Mouse (Mus musculus): ENCODE results near the gene Cplx3. TPM values are rescaled to one million over a fixed set of nuclear protein-coding genes. Genes with fewer than 3 reads are reported as not detected.

Gene Cplx3
- total RNA-seq, 4 experiments from 2014 or later, result 3.5 to 6.1 (median 4.1) TPM

- DNase-seq (ENCODE audit: low spot score in 2 of 2), result peak; percentile 89 to 95
These were observed 45.0 kb downstream of the Cplx3 start, which contains the start of gene Scamp2 for GRCm38 (mm10) chr9:57560861-57561710. Gene Scamp2 (plus strand): TSS chr9:57560943.

GRCm38 (mm10) chr9:57560263-57560662, 45.8 kb downstream of the Cplx3 start:
- no peak for DNase-seq (ENCODE audit: low spot score in 2 of 2)

- DNase-seq (ENCODE audit: low spot score in 2 of 2), result no peak
These were observed 46.5 kb downstream of the Cplx3 start for GRCm38 (mm10) chr9:57559568-57559967.

- no peak for DNase-seq (ENCODE audit: low spot score in 2 of 2)
These were observed 47.5 kb downstream of the Cplx3 start for GRCm38 (mm10) chr9:57558625-57559024.

- no peak for DNase-seq (ENCODE audit: low spot score in 2 of 2)
These were observed 48.9 kb downstream of the Cplx3 start for GRCm38 (mm10) chr9:57557215-57557614.

GRCm38 (mm10) chr9:57554753-57555152, 51.3 kb downstream of the Cplx3 start:
- no peak for DNase-seq (ENCODE audit: low spot score in 2 of 2)

- no peak for DNase-seq (ENCODE audit: low spot score in 2 of 2)
These were observed 53.0 kb downstream of the Cplx3 start for GRCm38 (mm10) chr9:57553119-57553518.

GRCm38 (mm10) chr9:57552139-57552887, 53.8 kb downstream of the Cplx3 start, which contains the start of gene Mpi:
Gene Mpi (minus strand): TSS chr9:57552763.
- DNase-seq (ENCODE audit: low spot score in 2 of 2), result peak in 1 of 2 experiments; percentile 66

- DNase-seq (ENCODE audit: low spot score in 2 of 2), result no peak
These were observed 55.8 kb downstream of the Cplx3 start for GRCm38 (mm10) chr9:57550126-57550862.

Other genes with a start within 250 kb of the Cplx3 start
- gene Ppcdc, start 166.2 kb downstream of the Cplx3 start, total RNA-seq (2022), result 10 to 100 TPM; 16.1 to 26.1 (median 23.2) TPM
- 100 to 1,000 TPM; 361 to 395 (median 373) TPM for gene Scamp5, start 138.2 kb downstream of the Cplx3 start, total RNA-seq (2022)
- gene Rpp25, start 102.3 kb downstream of the Cplx3 start, total RNA-seq (2022), result 10 to 100 TPM in 3 of 4 experiments, 1 to 10 TPM in 1; 9.1 to 11.8 (median 10.3) TPM
- 100 to 1,000 TPM; 345 to 380 (median 364) TPM for gene Cox5a, start 85.0 kb downstream of the Cplx3 start, total RNA-seq (2022)
- gene Fam219b, start 68.8 kb downstream of the Cplx3 start, total RNA-seq (2022), result 10 to 100 TPM; 16.0 to 23.5 (median 20.0) TPM
- 10 to 100 TPM; 68.8 to 80.6 (median 77.5) TPM for gene Mpi, start 53.5 kb downstream of the Cplx3 start, total RNA-seq (2022)
- gene Scamp2, start 45.3 kb downstream of the Cplx3 start, total RNA-seq (2022), result 10 to 100 TPM; 26.5 to 35.2 (median 31.9) TPM
- 10 to 100 TPM; 29.9 to 40.1 (median 37.8) TPM for gene Ulk3, start 16.8 kb downstream of the Cplx3 start, total RNA-seq (2022)
- gene Lman1l, start 14.5 kb upstream of the Cplx3 start, total RNA-seq (2022), result not detected
- gene Csk, start 47.4 kb upstream of the Cplx3 start, total RNA-seq (2022), result 10 to 100 TPM; 38.4 to 46.7 (median 43.0) TPM
- not detected for gene Cyp1a2, start 77.4 kb upstream of the Cplx3 start, total RNA-seq (2022)
- gene Cyp1a1, start 81.6 kb upstream of the Cplx3 start, total RNA-seq (2022), result under 1 TPM in 3 of 4 experiments, not detected in 1; 0.12 to 0.36 (median 0.32) TPM
- 10 to 100 TPM; 14.0 to 23.7 (median 14.6) TPM for gene Edc3, start 102.3 kb upstream of the Cplx3 start, total RNA-seq (2022)
- gene Clk3, start 159.6 kb upstream of the Cplx3 start, total RNA-seq (2022), result 100 to 1,000 TPM in 1 of 4 experiments, 10 to 100 TPM in 3; 72.0 to 102 (median 84.5) TPM
- 10 to 100 TPM in 1 of 4 experiments, 1 to 10 TPM in 3; 7.5 to 11.5 (median 7.7) TPM for gene Arid3b, start 230.5 kb upstream of the Cplx3 start, total RNA-seq (2022)

All from layer of hippocampus, adult 8-10 months (tissue).